Mouse (Mus musculus) stomach, embryonic 14.5 days (tissue): ENCODE measurements around the gene Pdzrn3. TPM values are rescaled to one million over a fixed set of nuclear protein-coding genes. Genes with fewer than 3 reads are reported as not detected.

Source experiments
- ATAC-seq: fragments of 200-750 bp; cut with Nextera tagmentation; 2 replicates; pipeline ENCODE4 v1.8.0; 2017; ENCODE audit warnings: low read depth, moderate TSS enrichment; ENCODE audit not compliant: insufficient number of reproducible peaks, insufficient read depth, low FRiP score
- H3K27ac ChIP-seq: fragments of 300-500 bp; sonication (generic); 2 replicates; pipeline ENCODE4 v1.5.1; 2014; ENCODE audit warnings: mild to moderate bottlenecking, low read length, moderate library complexity, mixed read lengths
- H3K27me3 ChIP-seq: fragments of 300-500 bp; sonication (generic); 2 replicates; pipeline ENCODE4 v1.6.1; 2014; ENCODE audit warnings: low read length, control low read depth, mixed read lengths; ENCODE audit not compliant: control insufficient read depth, insufficient read depth
- H3K36me3 ChIP-seq: fragments of 300-500 bp; sonication (generic); 2 replicates; pipeline ENCODE4 v1.6.1; 2014; ENCODE audit warnings: mild to moderate bottlenecking, control low read depth, low read length, moderate library complexity, mixed read lengths; ENCODE audit not compliant: control insufficient read depth, insufficient read depth
- H3K4me1 ChIP-seq: fragments of 300-500 bp; sonication (generic); 2 replicates; pipeline ENCODE4 v1.6.1; 2014; ENCODE audit warnings: low read length, control low read depth, mixed read lengths; ENCODE audit not compliant: control insufficient read depth, insufficient read depth
- H3K4me2 ChIP-seq: fragments of 300-500 bp; sonication (generic); replicated peaks from 2 replicates; pipeline ENCODE4 v1.6.1; 2014; ENCODE audit warnings: low read depth, low read length, control low read depth
- H3K4me3 ChIP-seq: fragments of 300-500 bp; sonication (generic); 2 replicates; pipeline ENCODE4 v1.5.1; 2014; ENCODE audit warnings: low read depth, low read length, control low read depth
- H3K9ac ChIP-seq: fragments of 300-500 bp; sonication (generic); replicated peaks from 2 replicates; pipeline ENCODE4 v1.6.1; 2014; ENCODE audit warnings: low read depth, mild to moderate bottlenecking, control low read depth, low read length, moderate library complexity, mixed read lengths
- H3K9me3 ChIP-seq: fragments of 300-500 bp; sonication (generic); 2 replicates; pipeline ENCODE4 v1.6.1; 2016; ENCODE audit warnings: low read depth, low read length, control low read depth; ENCODE audit not compliant: control insufficient read depth
- WGBS: fragments of 180-500 bp; shearing (Covaris S2); extraction: QIAGEN DNeasy Blood & Tissue Kit; methylation state at CpG from one replicate; pipeline ENCODE4 v1.1.7; 2014; 5-methylcytosine and 5-hydroxymethylcytosine counted together
- polyA plus RNA-seq: library from polyadenylated mRNA; unstranded; fragments of >200 nt; fragmentation: Nextera tagmentation; extraction: Ambion mirVana; gene quantifications from 2 replicates; pipeline ENCODE4 v1.2.1, GENCODE M21; 2014

Pdzrn3 gene
- polyA plus RNA-seq, 1 experiment from 2014 or later, result 18.3 TPM

DNA sequence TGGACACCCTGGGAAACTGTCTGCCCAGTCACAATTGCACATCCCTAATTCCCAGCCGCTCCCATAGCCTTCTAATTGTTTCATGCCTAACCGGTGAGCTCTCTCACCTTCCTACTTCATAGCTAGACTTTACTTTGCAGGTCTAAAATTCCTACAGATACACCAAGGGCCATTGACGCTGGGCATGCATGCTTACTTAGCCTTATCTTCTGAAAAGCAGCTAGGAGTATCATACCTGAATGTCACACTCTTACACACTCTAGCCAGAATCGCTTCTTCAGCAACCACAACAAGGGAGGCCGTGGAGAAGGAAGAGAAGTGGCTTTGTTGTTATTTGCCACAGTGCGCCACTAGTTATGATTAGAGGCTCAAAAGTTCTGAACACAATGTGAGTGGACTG, 18.2 kb upstream of the Pdzrn3 start:
- Histone ChIP-seq H3K4me3 (no peak overlapping the region), H3K9me3 (no peaks in the 10 kb centered on the region), H3K4me2 (no peak overlapping the region), H3K9ac (no peak overlapping the region), H3K36me3 (no peaks in the 10 kb centered on the region), H3K4me1 (0 out of 2 replicates have a peak, but pooled peaks cover 2% of the 10 kb centered on the region), H3K27ac (no peak overlapping the region), H3K27me3 (no peaks in the 10 kb centered on the region)
- WGBS, result 91% methylated on average over 6 of the region's 6 CpGs
- ATAC-seq, result no peak

GRCm38 (mm10) chr6:101392801-101393117, 15.1 kb upstream of the Pdzrn3 start:
- Histone ChIP-seq H3K27me3 (no peaks in the 10 kb centered on the region), H3K9me3 (peaks cover 3% of the 10 kb centered on the region; the same call in 1 of the 2 replicates), H3K4me3 (no peak overlapping the region), H3K9ac (no peak overlapping the region), H3K27ac (no peak overlapping the region), H3K4me2 (no peak overlapping the region), H3K4me1 (no peaks in the 10 kb centered on the region), H3K36me3 (no peaks in the 10 kb centered on the region)
- no peak for ATAC-seq
- WGBS, result 69% methylated on average over 2 of the region's 2 CpGs

DNA sequence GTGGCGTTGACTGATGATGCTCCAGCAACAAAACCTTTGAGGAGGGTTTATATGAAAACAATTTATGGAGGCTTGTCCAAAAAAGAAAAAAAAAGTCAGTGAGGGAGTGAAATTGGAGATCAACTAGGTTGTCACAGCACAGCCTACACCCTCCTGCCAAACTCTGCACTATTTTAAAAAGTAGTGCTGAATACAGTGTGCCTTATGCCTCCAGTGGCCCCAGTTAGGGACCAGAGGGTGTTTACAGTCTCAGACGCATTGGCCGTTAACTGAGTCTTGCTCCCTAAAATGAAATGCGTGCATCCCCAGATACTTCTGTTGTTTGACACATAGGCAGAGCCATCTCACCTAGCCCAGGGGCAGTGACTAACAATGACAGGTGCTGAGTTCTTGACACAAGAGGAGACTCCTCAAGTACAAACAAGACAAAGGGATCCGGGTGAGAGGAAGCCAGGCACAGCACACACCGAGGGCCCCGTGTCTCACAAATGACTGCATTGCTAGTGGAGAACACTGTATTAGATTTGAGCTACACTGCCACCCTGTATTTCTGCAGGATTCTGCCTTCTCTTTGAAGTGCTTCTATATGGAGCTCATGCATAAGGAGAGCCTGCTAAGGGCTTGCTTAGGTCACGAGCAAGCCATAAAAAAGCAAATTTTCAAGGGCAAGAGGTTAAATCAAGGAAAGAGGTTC, 14.6 kb upstream of the Pdzrn3 start:
- no peak for ATAC-seq
- H3K36me3 ChIP-seq, result no peaks in the 10 kb centered on the region
- no peak overlapping the region for H3K27ac ChIP-seq
- H3K4me2 ChIP-seq, result no peak overlapping the region
- peaks cover 3% of the 10 kb centered on the region; the same call in 1 of the 2 replicates for H3K9me3 ChIP-seq
- H3K27me3 ChIP-seq, result no peaks in the 10 kb centered on the region
- H3K4me1 ChIP-seq, result no peaks in the 10 kb centered on the region
- WGBS, result 79% methylated on average over 8 of the region's 8 CpGs
- H3K4me3 ChIP-seq, result no peak overlapping the region
- no peak overlapping the region for H3K9ac ChIP-seq

DNA sequence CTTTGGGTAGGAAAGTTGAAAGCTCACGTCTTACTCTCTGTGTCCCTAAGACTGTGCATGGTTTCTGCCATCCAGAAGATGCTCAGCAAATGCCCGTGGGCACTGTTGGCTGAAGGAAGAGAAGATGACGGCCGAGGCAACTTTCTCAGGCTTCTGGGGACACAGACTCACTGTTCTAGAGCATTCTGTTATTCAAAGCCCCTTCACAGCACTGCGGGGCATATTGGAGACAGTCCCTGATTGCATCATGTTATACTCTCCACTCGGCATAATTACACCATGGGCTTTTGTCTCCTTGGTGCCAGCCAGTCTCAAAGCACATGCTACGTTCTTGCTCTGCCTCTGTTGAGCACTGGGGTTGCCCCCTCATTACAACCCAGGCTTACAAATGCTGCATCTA, 7.8 kb upstream of the Pdzrn3 start:
- Histone ChIP-seq H3K27me3 (no peaks in the 10 kb centered on the region), H3K9ac (no peak overlapping the region), H3K4me1 (no peaks in the 10 kb centered on the region), H3K36me3 (no peaks in the 10 kb centered on the region), H3K9me3 (peaks cover 3% of the 10 kb centered on the region; the same call in 1 of the 2 replicates), H3K27ac (no peak overlapping the region), H3K4me3 (no peak overlapping the region), H3K4me2 (no peak overlapping the region)
- no peak for ATAC-seq
- WGBS, result 85% methylated on average over 7 of the region's 7 CpGs

- WGBS, result 82% methylated on average over 7 of the region's 7 CpGs
- no peak overlapping the region for H3K27ac ChIP-seq
- H3K9me3 ChIP-seq, result peaks cover 3% of the 10 kb centered on the region; the same call in 1 of the 2 replicates
- H3K9ac ChIP-seq, result no peak overlapping the region
- no peaks in the 10 kb centered on the region for H3K36me3 ChIP-seq
- no peaks in the 10 kb centered on the region for H3K27me3 ChIP-seq
- H3K4me1 ChIP-seq, result no peaks in the 10 kb centered on the region
- no peak overlapping the region for H3K4me2 ChIP-seq
- H3K4me3 ChIP-seq, result no peak overlapping the region
- no peak for ATAC-seq
Observed at GRCm38 (mm10) chr6:101384958-101385357, 7.3 kb upstream of the Pdzrn3 start.

DNA sequence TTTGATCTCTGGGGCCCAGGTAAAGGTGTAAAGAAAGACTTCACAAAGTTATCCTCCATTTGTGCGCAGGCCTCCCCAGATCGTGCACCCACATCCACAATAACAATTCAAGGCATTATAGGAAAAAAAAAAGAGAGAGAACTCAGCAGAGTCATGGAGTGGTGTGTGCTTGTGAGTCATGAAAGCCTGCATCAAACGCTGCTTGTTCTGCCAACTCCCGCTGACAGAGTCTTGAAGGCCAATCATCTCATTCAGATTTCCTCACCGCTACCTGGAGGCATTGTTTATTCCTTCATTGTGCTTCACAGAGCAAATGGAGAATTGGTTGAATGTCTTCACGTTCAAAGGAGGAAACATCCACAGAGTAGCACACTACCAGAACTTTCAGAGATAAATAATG, 6.8 kb upstream of the Pdzrn3 start:
- no peaks in the 10 kb centered on the region for H3K36me3 ChIP-seq
- no peak overlapping the region for H3K4me2 ChIP-seq
- H3K4me3 ChIP-seq, result no peak overlapping the region
- no peak for ATAC-seq
- no peaks in the 10 kb centered on the region for H3K27me3 ChIP-seq
- H3K9ac ChIP-seq, result no peak overlapping the region
- WGBS, result 75% methylated on average over 6 of the region's 6 CpGs
- H3K9me3 ChIP-seq, result peaks cover 2% of the 10 kb centered on the region; the same call in 1 of the 2 replicates
- H3K4me1 ChIP-seq, result no peaks in the 10 kb centered on the region
- no peak overlapping the region for H3K27ac ChIP-seq

- Histone ChIP-seq H3K4me1 (no peaks in the 10 kb centered on the region), H3K9ac (no peak overlapping the region), H3K36me3 (no peaks in the 10 kb centered on the region), H3K27me3 (no peaks in the 10 kb centered on the region), H3K4me2 (no peak overlapping the region), H3K27ac (no peak overlapping the region), H3K4me3 (no peak overlapping the region), H3K9me3 (no peaks in the 10 kb centered on the region)
- ATAC-seq, result no peak
- WGBS, result 72% methylated on average over 4 of the region's 4 CpGs
Observed at GRCm38 (mm10) chr6:101382891-101383290, 5.2 kb upstream of the Pdzrn3 start.

GRCm38 (mm10) chr6:101379546-101379945, 1.8 kb upstream of the Pdzrn3 start:
- Histone ChIP-seq H3K27ac (no peak overlapping the region), H3K27me3 (no peaks in the 10 kb centered on the region), H3K4me1 (peaks cover 6% of the 10 kb centered on the region; the same call in 1 of the 2 replicates), H3K4me2 (no peak overlapping the region), H3K4me3 (no peak overlapping the region), H3K9me3 (no peaks in the 10 kb centered on the region), H3K9ac (no peak overlapping the region), H3K36me3 (no peaks in the 10 kb centered on the region)
- WGBS, result 57% methylated on average over 3 of the region's 3 CpGs
- no peak for ATAC-seq
